Mouse (Mus musculus): Measurements from ENCODE around the gene Pigo.

DNA sequence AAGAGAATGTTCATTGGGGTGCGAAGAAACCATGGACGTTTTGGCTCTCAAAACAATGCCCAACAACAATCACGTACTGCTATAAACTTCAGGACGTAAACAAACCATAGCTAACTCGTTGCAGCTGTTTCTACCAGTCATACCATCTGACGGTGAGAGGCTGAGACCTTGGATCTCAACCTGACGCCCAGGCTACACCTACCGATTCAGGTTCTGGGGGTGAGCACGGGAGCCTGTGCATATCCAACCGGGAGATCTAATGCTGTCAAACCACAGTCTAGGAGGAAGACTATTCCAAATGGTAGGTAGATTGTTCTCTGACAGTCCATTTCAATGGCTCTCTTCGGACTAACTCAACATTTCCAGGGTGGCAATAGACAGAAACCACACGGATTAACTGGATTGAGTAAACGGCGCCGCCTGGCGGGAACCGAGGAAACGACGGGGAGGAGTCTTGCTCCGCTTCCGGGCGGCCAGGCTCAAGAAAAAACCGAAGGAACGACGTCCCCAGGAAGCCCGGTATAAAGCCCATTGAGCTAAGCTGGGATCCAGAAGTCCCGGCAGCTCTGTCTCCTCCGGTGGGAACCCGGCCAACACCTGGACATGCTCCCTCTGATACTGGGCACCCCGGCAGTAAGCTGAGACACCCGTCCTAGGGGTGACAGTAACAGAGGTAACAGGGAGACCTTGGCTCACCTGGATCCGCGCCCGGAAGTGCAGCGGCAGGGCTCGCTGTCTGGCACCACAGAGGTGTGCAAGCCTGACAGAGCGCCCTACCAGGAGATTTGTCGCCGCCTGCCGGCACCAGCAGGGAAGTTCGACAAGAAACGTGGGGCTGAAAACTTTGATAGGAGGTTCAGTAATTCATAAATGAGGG lies at the start of gene Pigo:
- TF ChIP-seq CTCF (IDR thresholded peaks at IDR 0.05; ENCODE audit: borderline replicate concordance, insufficient read depth, low read depth, low read length): peak; percentile 83
- TF ChIP-seq POLR2A (IDR thresholded peaks at IDR 0.05; ENCODE audit: borderline replicate concordance, insufficient read depth, low read length): peak; percentile 76; the same call in 1 of the 2 replicates

All from cerebellum, adult 2 months (tissue).